Mouse (Mus musculus): ENCODE results near the gene Saxo1. TPM values are rescaled to one million over a fixed set of nuclear protein-coding genes. Genes with fewer than 3 reads are reported as not detected.

Saxo1 gene
- polyA plus RNA-seq (2015; fragmentation: Nextera tagmentation; extraction: Ambion mirVana) = 0.15 TPM in 2 replicates

DNA sequence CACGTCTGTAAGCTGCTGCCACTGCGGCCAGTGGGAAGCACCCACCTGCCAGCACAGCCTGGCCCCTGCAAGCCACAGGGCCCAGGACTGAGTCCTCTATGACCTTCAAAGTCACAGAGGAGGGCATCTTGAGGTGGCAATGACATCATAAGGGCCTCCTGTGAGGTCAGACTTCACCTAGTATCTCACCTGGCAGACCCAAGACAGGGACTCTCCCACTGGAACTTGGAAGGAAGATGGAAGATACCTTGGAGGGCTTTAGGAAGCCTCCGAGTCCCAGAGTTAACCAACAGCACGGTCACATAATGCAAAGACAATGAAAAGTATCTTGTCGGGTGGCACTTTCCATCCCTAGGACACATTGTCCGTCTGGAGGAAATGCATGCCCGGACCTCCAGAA is at the start of gene Saxo1:
Gene Saxo1, minus strand, starts transcription at position 101 of the 400 bp plus-strand sequence.
- Histone ChIP-seq H3K4me1 (no peaks in the 10 kb centered on the region), H3K27ac (no peak within 1 kb of the TSS), H3K36me3 (no peaks in the 10 kb centered on the region), H3K4me3 (replicated peaks) (no peak within 1 kb of the TSS), H3K9ac (no peak within 1 kb of the TSS), H3K27me3 (replicated peaks) (no peaks in the 10 kb centered on the region), H3K4me2 (no peak within 1 kb of the TSS), H3K9me3 (no peaks in the 10 kb centered on the region)
- 89% methylated on average over 7 of the region's 7 CpGs for WGBS
- no peak for ATAC-seq (ENCODE audit: insufficient read depth, low FRiP score, low read depth)

DNA sequence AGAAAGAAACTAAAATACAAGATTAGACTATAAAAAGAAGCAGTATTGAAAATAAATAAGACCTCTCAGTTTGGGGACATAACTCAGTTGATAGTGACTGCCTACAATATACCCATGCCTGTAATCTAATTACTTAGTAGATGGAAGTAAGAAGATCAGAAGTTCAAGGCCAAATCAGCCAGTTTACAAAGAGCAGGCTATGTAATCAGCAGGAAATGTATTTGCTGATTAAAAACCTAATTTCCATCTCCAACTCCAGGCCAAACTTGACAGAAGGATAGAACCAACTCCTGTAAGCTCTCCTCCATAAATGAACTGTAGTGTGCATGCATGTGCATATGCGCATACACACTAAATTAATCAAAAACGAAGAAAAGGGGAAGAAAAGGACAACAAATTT is 33.2 kb upstream of the Saxo1 start:
- H3K4me2 ChIP-seq = no peak overlapping the region
- no peaks in the 10 kb centered on the region for H3K4me1 ChIP-seq
- H3K9me3 ChIP-seq = no peaks in the 10 kb centered on the region
- H3K27me3 ChIP-seq (replicated peaks) = no peaks in the 10 kb centered on the region
- no peak for ATAC-seq (ENCODE audit: insufficient read depth, low FRiP score, low read depth)
- no peak overlapping the region for H3K27ac ChIP-seq
- 87% methylated on average over 2 of the region's 2 CpGs for WGBS
- no peak overlapping the region for H3K4me3 ChIP-seq (replicated peaks)
- H3K9ac ChIP-seq = no peak overlapping the region
- H3K36me3 ChIP-seq = no peaks in the 10 kb centered on the region

DNA sequence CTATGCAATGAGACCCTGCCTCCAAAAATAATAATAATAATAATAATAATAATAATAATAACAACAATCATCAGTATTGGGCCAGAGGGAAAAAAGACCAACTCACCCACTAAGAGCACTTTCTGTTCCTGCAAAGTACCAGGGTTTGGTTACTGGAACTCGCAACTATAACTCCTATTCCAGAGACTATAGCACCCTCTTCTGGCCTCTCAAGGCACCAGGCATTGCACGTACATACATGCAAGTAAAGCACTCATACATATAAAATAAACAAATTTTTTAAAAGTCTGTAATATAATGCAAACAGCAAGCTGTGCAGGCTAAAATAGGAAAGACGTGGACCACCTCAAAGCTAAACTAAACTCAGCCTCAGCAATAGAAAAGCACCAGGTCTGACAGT is 30.1 kb upstream of the Saxo1 start:
- Histone ChIP-seq H3K4me3 (replicated peaks) (no peak overlapping the region), H3K4me2 (no peak overlapping the region), H3K4me1 (no peaks in the 10 kb centered on the region), H3K27me3 (replicated peaks) (no peaks in the 10 kb centered on the region), H3K9me3 (no peaks in the 10 kb centered on the region), H3K9ac (no peak overlapping the region), H3K27ac (no peak overlapping the region), H3K36me3 (0 out of 2 replicates have a peak, but pooled peaks cover 8% of the 10 kb centered on the region)
- no peak for ATAC-seq (ENCODE audit: insufficient read depth, low FRiP score, low read depth)
- WGBS = 88% methylated on average over 3 of the region's 3 CpGs

DNA sequence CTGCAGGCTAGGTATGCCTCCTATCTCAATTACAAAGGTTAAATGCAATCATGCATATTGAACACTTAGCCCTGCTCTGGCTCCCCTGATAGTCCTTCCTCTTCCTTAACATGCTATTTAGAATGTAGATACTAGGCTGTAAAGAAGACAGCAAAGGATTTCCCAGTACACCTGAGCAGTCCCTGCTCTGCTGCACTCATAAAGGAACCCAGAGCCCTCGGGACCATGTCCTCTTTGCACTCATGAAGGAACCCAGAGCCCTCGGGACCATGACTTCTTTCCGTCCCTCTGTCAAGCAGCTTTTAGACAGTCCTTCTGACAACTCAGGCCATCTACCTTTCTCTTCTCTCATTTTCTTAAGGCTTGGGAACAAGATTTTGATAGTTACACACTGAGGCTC is 22.5 kb upstream of the Saxo1 start:
- Histone ChIP-seq H3K27me3 (replicated peaks) (no peaks in the 10 kb centered on the region), H3K4me1 (peaks cover 12% of the 10 kb centered on the region), H3K4me2 (no peak overlapping the region), H3K36me3 (peaks cover 8% of the 10 kb centered on the region; the same call in 1 of the 2 replicates), H3K4me3 (replicated peaks) (no peak overlapping the region), H3K27ac (no peak overlapping the region), H3K9me3 (no peaks in the 10 kb centered on the region), H3K9ac (no peak overlapping the region)
- ATAC-seq (ENCODE audit: insufficient read depth, low FRiP score, low read depth) = no peak
- 75% methylated on average over 3 of the region's 3 CpGs for WGBS

DNA sequence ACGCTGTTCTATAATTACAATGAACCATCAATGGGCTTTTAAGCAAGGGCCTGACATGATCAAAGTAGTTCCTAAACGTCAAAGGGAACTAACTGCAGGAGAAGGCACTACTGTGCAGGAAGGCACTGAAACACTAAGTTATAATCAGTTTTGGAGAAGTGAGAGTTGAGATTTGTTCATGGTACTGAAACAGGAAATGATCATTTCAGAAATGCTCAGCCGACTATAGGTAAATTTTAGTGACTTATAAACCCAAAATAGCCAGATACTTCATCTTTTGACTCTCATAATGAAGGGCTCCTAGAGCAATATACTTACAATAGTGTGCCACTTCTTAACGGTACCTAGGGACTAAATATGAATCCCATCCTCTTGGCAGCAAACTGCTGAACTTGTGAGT is 21.9 kb upstream of the Saxo1 start:
- H3K27me3 ChIP-seq (replicated peaks) = no peaks in the 10 kb centered on the region
- ATAC-seq (ENCODE audit: insufficient read depth, low FRiP score, low read depth) = no peak
- H3K4me2 ChIP-seq = no peak overlapping the region
- peaks cover 7% of the 10 kb centered on the region; the same call in 1 of the 2 replicates for H3K36me3 ChIP-seq
- H3K9me3 ChIP-seq = no peaks in the 10 kb centered on the region
- no peak overlapping the region for H3K27ac ChIP-seq
- H3K9ac ChIP-seq = no peak overlapping the region
- H3K4me3 ChIP-seq (replicated peaks) = no peak overlapping the region
- peaks cover 13% of the 10 kb centered on the region for H3K4me1 ChIP-seq
- 64% methylated on average over 4 of the region's 4 CpGs for WGBS

DNA sequence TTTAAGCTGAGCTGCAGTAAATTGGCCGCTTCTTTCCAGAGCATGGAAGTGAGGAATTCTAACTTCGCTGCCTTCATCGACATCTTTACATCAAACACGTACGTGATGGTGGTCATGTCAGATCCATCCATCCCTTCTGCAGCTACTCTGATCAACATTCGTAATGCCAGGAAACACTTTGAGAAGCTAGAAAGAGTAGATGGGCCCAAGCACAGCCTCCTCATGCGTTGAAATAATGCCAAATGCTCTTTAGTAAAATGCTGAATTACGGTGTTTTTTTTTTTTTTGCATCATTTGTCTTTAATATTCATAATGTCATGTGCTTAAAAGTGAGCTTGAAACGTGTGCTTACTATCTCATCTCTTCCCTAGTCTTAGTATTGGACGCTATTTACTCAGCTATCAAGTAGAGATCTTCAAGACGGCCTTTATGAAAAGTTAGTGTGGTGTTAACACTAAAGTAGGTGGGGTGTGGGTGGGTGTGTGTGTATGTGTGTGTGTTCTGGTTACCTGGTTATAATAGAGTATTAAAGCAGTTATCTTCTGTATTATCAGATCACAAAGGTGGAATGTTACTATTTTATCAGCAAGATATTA is 18.6 kb upstream of the Saxo1 start:
- H3K4me2 ChIP-seq = peak overlapping the region; percentile 75
- no peak for ATAC-seq (ENCODE audit: insufficient read depth, low FRiP score, low read depth)
- 6% methylated on average over 11 of the region's 11 CpGs for WGBS
- H3K4me1 ChIP-seq = peaks cover 16% of the 10 kb centered on the region
- H3K27ac ChIP-seq = peak overlapping the region; percentile 98; the same call in 1 of the 2 replicates
- H3K9me3 ChIP-seq = no peaks in the 10 kb centered on the region
- H3K36me3 ChIP-seq = no peaks in the 10 kb centered on the region
- peak overlapping the region; percentile 93 for H3K4me3 ChIP-seq (replicated peaks)
- H3K27me3 ChIP-seq (replicated peaks) = no peaks in the 10 kb centered on the region
- peak overlapping the region; percentile 97; the same call in 1 of the 2 replicates for H3K9ac ChIP-seq

DNA sequence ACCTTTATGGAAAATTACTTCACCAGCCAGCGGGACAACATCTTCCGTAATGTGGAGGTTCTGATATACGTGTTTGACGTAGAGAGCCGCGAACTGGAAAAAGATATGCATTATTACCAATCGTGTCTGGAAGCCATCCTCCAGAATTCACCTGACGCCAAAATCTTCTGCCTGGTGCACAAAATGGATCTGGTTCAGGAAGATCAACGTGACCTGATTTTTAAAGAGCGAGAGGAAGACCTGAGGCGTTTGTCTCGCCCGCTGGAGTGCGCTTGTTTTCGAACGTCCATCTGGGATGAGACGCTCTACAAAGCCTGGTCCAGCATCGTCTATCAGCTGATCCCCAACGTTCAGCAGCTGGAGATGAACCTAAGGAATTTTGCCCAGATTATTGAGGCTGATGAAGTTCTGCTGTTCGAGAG is 18.0 kb upstream of the Saxo1 start:
- peak overlapping the region; percentile 93 for H3K4me3 ChIP-seq (replicated peaks)
- no peaks in the 10 kb centered on the region for H3K9me3 ChIP-seq
- WGBS = 0% methylated on average over 20 of the region's 20 CpGs
- ATAC-seq (ENCODE audit: insufficient read depth, low FRiP score, low read depth) = no peak; the same call in 1 of the 2 replicates
- H3K9ac ChIP-seq = peak overlapping the region; percentile 97
- H3K36me3 ChIP-seq = no peaks in the 10 kb centered on the region
- H3K27me3 ChIP-seq (replicated peaks) = no peaks in the 10 kb centered on the region
- H3K4me1 ChIP-seq = peaks cover 16% of the 10 kb centered on the region
- peak overlapping the region; percentile 75 for H3K4me2 ChIP-seq
- H3K27ac ChIP-seq = peak overlapping the region; percentile 98

DNA sequence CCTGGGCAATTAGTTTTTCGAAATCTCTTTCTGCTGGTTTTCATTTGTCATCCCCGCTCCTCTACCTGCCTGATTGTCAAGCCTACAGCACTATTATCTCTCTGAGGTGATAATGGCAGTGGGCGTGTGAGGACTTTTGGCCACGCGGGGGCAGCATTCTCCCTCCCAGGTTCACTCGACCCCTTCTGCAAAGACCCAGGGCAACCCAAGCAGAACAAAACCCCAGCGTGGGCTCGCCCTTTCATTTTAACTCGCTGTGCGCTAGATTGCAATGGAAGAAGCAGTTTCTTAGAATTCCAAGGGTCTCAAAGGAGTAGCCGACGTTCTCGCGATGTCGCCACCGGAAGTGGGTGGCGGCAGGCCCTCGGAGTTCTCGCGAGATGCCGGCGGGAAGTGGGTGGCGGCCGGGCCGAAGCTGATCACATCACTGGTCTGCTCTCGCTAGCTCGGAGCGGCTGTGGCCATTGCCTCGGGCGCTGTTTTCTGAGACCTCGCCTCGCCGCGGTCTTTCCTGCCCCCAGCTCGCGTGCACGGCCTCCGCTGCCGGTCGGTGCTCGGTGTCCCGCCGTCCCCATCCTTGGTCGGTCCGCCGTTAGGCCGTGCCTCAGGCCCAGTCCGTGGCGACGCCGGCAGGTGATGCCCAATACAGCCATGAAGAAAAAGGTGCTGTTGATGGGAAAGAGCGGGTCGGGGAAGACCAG is 17.3 kb upstream of the Saxo1 start, which contains the start of gene Rraga:
Gene Rraga, plus strand, starts transcription at position 386 of the 701 bp plus-strand sequence.
- H3K4me3 ChIP-seq (replicated peaks) = peak within 1 kb of the TSS; percentile 93
- no peaks in the 10 kb centered on the region for H3K27me3 ChIP-seq (replicated peaks)
- peak; percentile 97 for ATAC-seq (ENCODE audit: insufficient read depth, low FRiP score, low read depth)
- peak within 1 kb of the TSS; percentile 75 for H3K4me2 ChIP-seq
- under 1% methylated on average over 53 of the region's 53 CpGs for WGBS
- no peaks in the 10 kb centered on the region for H3K36me3 ChIP-seq
- H3K27ac ChIP-seq = peak within 1 kb of the TSS; percentile 98
- H3K4me1 ChIP-seq = peaks cover 16% of the 10 kb centered on the region
- peak within 1 kb of the TSS; percentile 97 for H3K9ac ChIP-seq
- no peaks in the 10 kb centered on the region for H3K9me3 ChIP-seq

DNA sequence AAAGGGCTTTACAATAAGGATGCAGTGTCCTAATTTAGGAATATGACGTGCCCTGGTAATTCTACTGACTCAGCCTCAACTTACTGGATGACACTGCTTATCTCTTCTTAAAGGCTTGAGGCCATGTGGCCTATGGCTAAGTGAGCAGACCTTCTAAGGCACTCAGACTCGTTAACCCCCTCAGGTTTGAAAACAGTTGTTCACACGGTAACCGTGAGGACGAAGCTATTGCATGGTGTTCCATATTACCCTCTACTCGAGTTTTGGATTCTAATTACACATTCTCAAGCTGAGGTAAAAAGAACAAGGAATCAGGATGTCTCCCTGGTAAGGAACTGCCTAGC is 16.8 kb upstream of the Saxo1 start:
- H3K4me1 ChIP-seq = peaks cover 16% of the 10 kb centered on the region
- ATAC-seq (ENCODE audit: insufficient read depth, low FRiP score, low read depth) = peak; percentile 3; the same call in 1 of the 2 replicates
- WGBS = 13% methylated on average over 6 of the region's 6 CpGs

DNA sequence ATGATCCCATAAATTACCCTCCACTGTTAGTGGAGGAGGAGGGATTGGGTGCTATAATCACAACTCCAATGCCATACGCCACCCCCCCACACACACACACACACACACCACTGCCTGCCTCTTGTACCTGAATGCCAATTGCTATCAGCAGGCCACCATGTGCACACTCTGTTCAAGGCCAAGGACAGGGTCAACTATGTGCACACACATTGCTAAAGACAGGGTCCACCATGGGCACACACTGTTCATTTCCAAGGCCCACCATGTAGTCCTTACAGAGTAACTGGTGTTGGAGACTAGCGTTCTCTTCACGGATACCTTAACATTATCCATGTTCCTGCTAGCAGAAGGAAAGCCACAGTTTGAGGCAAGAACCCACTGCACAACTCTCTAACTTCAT is 2.9 kb upstream of the Saxo1 start:
- no peak for ATAC-seq (ENCODE audit: insufficient read depth, low FRiP score, low read depth)
- no peak overlapping the region for H3K4me2 ChIP-seq
- no peaks in the 10 kb centered on the region for H3K4me1 ChIP-seq
- 91% methylated on average over 3 of the region's 3 CpGs for WGBS
- no peak overlapping the region for H3K4me3 ChIP-seq (replicated peaks)
- H3K9ac ChIP-seq = no peak overlapping the region
- H3K36me3 ChIP-seq = no peaks in the 10 kb centered on the region
- H3K27me3 ChIP-seq (replicated peaks) = no peaks in the 10 kb centered on the region
- no peaks in the 10 kb centered on the region for H3K9me3 ChIP-seq
- no peak overlapping the region for H3K27ac ChIP-seq

More for the DNA sequence above, 16.8 kb upstream of the Saxo1 start:
- no peaks in the 10 kb centered on the region for H3K27me3 ChIP-seq (replicated peaks)
- H3K27ac ChIP-seq = peak overlapping the region; percentile 98
- H3K9ac ChIP-seq = 0 out of 2 replicates have a peak overlapping the region, but pooled peaks have one; percentile 18
- peak overlapping the region; percentile 93 for H3K4me3 ChIP-seq (replicated peaks)
- no peaks in the 10 kb centered on the region for H3K36me3 ChIP-seq
- H3K4me2 ChIP-seq = peak overlapping the region; percentile 75
- H3K9me3 ChIP-seq = no peaks in the 10 kb centered on the region

DNA sequence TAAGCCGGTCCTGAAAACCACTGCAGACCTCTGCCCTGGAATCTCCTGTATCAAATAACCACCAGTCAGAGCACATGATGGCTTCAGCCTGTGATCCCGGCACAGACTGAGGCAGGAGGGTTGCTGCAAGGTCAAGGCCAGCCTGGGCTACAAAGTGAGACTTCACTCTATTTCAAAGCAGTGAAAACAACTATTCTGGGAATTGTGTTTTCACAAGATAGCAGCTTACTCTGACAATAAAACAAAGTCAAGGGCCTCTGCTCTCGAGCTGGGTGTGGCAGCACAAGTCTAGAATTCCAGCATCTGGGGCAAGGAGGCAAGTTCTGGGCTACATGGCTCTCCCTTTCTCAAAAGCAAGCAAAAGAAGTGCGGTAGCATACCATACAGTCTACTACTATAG is 878 bp upstream of the Saxo1 start:
- H3K27me3 ChIP-seq (replicated peaks) = no peaks in the 10 kb centered on the region
- H3K36me3 ChIP-seq = no peaks in the 10 kb centered on the region
- ATAC-seq (ENCODE audit: insufficient read depth, low FRiP score, low read depth) = no peak
- no peak overlapping the region for H3K27ac ChIP-seq
- no peak overlapping the region for H3K4me3 ChIP-seq (replicated peaks)
- H3K9ac ChIP-seq = no peak overlapping the region
- H3K9me3 ChIP-seq = no peaks in the 10 kb centered on the region
- no peak overlapping the region for H3K4me2 ChIP-seq
- WGBS = 68% methylated on average over 4 of the region's 4 CpGs
- H3K4me1 ChIP-seq = no peaks in the 10 kb centered on the region

DNA sequence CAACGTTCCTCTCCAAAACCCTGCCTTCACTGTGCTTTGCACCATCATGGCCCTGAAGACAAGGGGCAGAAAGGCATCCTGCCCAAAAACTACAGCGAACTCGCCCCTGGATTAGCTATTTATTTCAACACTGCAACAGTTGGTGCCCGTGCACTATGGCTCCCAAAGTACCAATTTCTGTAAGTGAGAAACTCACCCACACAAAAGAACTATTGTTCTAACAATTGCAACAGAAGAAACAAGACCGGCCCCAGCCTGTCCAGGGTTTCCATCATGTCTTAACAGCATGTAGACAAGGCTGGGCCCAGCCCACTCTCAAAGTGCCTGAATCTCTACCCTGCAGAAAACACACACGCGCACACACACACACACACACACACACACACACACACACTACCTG is 757 bp downstream of the Saxo1 start:
- H3K4me2 ChIP-seq = no peak overlapping the region
- no peaks in the 10 kb centered on the region for H3K4me1 ChIP-seq
- H3K9me3 ChIP-seq = no peaks in the 10 kb centered on the region
- no peak overlapping the region for H3K4me3 ChIP-seq (replicated peaks)
- no peak overlapping the region for H3K27ac ChIP-seq
- 75% methylated on average over 7 of the region's 7 CpGs for WGBS
- H3K36me3 ChIP-seq = no peaks in the 10 kb centered on the region
- no peak overlapping the region for H3K9ac ChIP-seq
- ATAC-seq (ENCODE audit: insufficient read depth, low FRiP score, low read depth) = no peak
- H3K27me3 ChIP-seq (replicated peaks) = no peaks in the 10 kb centered on the region

Measured in stomach, embryonic 15.5 days (tissue).